Mouse (Mus musculus): ENCODE results near the gene Bach2. TPM values are rescaled to one million over a fixed set of nuclear protein-coding genes. Genes with fewer than 3 reads are reported as not detected.

Gene Bach2
- polyA plus RNA-seq, 1 experiment from 2014 or later: 16.4 TPM

DNA sequence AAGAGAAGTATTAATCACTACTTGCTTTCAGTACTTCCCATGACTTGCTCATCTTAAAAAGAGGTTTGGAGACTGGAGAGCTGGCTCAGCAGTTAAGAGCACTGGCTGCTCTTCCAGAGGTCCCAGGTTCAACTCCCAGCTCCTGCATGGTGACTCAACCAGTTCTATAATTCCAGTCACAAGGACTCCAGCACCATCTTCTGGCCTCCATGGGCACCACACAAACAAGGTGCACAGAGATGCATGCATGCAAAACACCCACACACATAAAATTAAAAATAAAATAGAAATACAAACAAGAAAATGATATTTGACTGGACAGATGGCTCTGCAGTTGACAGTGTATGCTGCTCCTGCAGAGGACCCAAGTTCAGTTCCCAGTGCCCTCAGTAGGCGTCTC is 336.0 kb downstream of the Bach2 start:
- Histone ChIP-seq H3K9me3 (ENCODE audit: control insufficient read depth, low read length) (no peaks in the 10 kb centered on the region), H3K36me3 (ENCODE audit: control insufficient read depth, insufficient read depth, low read length) (no peaks in the 10 kb centered on the region; the same call in 1 of the 2 replicates), H3K4me2 (ENCODE audit: low read depth, severe bottlenecking) (no peak overlapping the region), H3K4me1 (ENCODE audit: control insufficient read depth, insufficient read depth, low read length) (peaks cover 8% of the 10 kb centered on the region; the same call in 1 of the 2 replicates), H3K27ac (replicated peaks; ENCODE audit: low read depth, low read length) (no peak overlapping the region), H3K27me3 (ENCODE audit: control insufficient read depth, insufficient read depth, low read length) (no peaks in the 10 kb centered on the region), H3K4me3 (ENCODE audit: low read depth, low read length) (no peak overlapping the region), H3K9ac (ENCODE audit: low read length) (no peak overlapping the region)
- DNase-seq (ENCODE audit: low spot score) (no peak), ATAC-seq (ENCODE audit: insufficient number of reproducible peaks, low FRiP score, low TSS enrichment, low read depth) (no peak)
- 94% methylated on average over 1 of the region's 1 CpGs for WGBS

DNA sequence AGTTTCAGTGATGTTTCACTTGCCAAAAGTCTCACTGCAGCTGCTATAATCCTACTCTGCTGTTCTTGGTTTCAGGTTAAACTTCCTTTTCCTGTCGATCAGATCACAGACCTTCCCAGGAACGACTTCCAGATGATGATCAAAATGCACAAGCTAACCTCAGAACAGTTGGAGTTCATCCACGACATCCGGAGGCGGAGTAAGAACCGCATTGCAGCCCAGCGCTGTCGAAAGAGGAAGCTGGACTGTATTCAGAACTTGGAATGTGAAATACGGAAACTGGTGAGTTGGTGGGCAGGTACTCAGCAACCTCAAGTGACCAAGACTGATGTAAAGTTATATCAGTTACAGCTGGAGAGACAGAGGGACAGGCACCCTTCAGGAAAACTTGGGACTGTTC is 336.6 kb downstream of the Bach2 start:
- Histone ChIP-seq H3K4me1 (ENCODE audit: control insufficient read depth, insufficient read depth, low read length) (peaks cover 4% of the 10 kb centered on the region; the same call in 1 of the 2 replicates), H3K4me2 (ENCODE audit: low read depth, severe bottlenecking) (no peak overlapping the region), H3K9ac (ENCODE audit: low read length) (no peak overlapping the region), H3K4me3 (ENCODE audit: low read depth, low read length) (no peak overlapping the region), H3K27me3 (ENCODE audit: control insufficient read depth, insufficient read depth, low read length) (no peaks in the 10 kb centered on the region), H3K27ac (replicated peaks; ENCODE audit: low read depth, low read length) (no peak overlapping the region), H3K9me3 (ENCODE audit: control insufficient read depth, low read length) (no peaks in the 10 kb centered on the region), H3K36me3 (ENCODE audit: control insufficient read depth, insufficient read depth, low read length) (peaks cover 3% of the 10 kb centered on the region; the same call in 1 of the 2 replicates)
- no peak for ATAC-seq (ENCODE audit: insufficient number of reproducible peaks, low FRiP score, low TSS enrichment, low read depth)
- 46% methylated on average over 9 of the region's 9 CpGs for WGBS
- DNase-seq (ENCODE audit: low spot score): no peak

DNA sequence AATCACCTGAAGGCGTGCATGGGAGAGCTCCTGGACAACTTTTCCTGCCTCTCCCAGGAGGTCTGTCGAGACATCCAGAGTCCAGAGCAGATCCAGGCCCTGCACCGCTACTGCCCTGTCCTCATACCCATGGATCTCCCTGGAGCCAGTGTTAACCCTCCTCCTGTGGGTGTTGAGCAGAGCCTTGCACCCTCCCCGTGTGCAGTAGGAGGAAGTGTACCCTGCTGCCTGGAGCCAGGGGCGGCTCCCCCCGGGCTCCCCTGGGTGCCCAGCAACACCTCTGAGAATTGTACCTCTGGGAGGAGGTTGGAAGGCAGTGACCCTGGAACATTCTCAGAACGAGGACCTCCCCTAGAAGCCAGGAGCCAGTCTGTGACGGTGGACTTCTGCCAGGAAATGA is 341.2 kb downstream of the Bach2 start:
- Histone ChIP-seq H3K4me3 (ENCODE audit: low read depth, low read length) (no peak overlapping the region), H3K9ac (ENCODE audit: low read length) (no peak overlapping the region), H3K27me3 (ENCODE audit: control insufficient read depth, insufficient read depth, low read length) (no peaks in the 10 kb centered on the region), H3K9me3 (ENCODE audit: control insufficient read depth, low read length) (no peaks in the 10 kb centered on the region), H3K4me1 (ENCODE audit: control insufficient read depth, insufficient read depth, low read length) (no peaks in the 10 kb centered on the region), H3K36me3 (ENCODE audit: control insufficient read depth, insufficient read depth, low read length) (peaks cover 3% of the 10 kb centered on the region; the same call in 1 of the 2 replicates), H3K4me2 (ENCODE audit: low read depth, severe bottlenecking) (no peak overlapping the region), H3K27ac (replicated peaks; ENCODE audit: low read depth, low read length) (no peak overlapping the region)
- ATAC-seq (ENCODE audit: insufficient number of reproducible peaks, low FRiP score, low TSS enrichment, low read depth) (no peak), DNase-seq (ENCODE audit: low spot score) (no peak)
- WGBS: 83% methylated on average over 8 of the region's 8 CpGs

DNA sequence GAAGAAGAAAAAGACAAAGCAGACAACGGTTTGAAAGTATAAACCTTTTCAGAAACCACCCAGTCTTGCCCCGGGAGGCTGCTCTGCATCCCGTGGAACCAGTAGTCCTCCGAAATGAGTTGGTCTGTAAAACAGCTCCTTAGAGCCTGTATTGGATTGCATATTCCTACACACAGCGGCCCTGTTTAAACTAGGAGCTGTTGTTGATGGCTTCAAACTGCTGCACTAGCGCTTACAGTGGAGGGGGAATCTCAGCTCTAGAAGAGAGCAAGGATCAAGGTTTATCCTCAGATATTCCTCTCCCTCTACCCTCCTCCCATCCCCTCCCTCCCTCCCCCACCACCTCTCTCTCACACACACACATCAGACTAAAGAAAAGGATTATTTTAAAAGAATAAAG is 345.6 kb downstream of the Bach2 start:
- Histone ChIP-seq H3K4me3 (ENCODE audit: low read depth, low read length) (no peak overlapping the region), H3K4me2 (ENCODE audit: low read depth, severe bottlenecking) (no peak overlapping the region), H3K9me3 (ENCODE audit: control insufficient read depth, low read length) (no peaks in the 10 kb centered on the region), H3K27ac (replicated peaks; ENCODE audit: low read depth, low read length) (no peak overlapping the region), H3K9ac (ENCODE audit: low read length) (no peak overlapping the region), H3K36me3 (ENCODE audit: control insufficient read depth, insufficient read depth, low read length) (peaks cover 3% of the 10 kb centered on the region; the same call in 1 of the 2 replicates), H3K27me3 (ENCODE audit: control insufficient read depth, insufficient read depth, low read length) (no peaks in the 10 kb centered on the region), H3K4me1 (ENCODE audit: control insufficient read depth, insufficient read depth, low read length) (no peaks in the 10 kb centered on the region)
- DNase-seq (ENCODE audit: low spot score) (no peak), ATAC-seq (ENCODE audit: insufficient number of reproducible peaks, low FRiP score, low TSS enrichment, low read depth) (no peak)
- WGBS: 80% methylated on average over 6 of the region's 6 CpGs

DNA sequence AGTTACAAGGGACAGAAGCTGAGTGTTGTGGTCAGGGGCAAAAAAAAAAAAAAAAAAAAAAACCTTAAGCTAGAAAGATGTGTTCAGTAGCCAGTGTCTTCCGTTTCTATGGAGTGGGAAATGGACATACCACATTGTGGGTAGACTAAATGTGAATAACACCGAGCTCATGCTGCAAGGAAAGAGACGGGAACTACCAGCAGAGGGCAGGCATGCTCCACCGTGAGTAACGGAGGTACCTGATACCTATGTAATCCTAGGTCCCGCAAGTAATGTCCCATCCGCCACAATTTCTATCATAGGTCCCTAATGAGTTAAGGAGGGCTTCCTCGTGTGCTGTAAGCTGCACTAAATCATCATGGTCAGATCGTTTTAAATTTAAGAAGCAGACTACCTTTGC is 348.0 kb downstream of the Bach2 start:
- WGBS: 12% methylated on average over 9 of the region's 9 CpGs

DNA sequence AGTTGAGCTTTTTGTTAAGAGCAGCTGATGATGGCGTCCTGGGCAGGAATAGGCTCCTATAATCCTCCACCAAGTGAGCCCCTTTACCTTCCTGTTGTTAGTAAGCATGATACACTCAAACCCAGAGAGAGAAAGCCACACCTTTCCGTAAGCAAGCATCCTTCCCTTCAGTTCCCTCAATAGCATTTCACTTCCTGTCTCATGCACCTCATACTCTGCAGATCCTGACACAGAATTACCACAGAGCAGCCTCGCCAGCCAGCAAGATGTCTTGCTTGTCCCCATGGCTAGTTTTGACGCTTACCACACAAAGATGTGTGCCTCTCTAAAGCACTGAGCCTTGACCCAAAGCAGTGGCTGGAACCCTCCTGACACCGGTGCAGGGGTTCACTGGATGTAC is 348.9 kb downstream of the Bach2 start:
- H3K9ac ChIP-seq (ENCODE audit: low read length): no peak overlapping the region
- DNase-seq (ENCODE audit: low spot score) (no peak), ATAC-seq (ENCODE audit: insufficient number of reproducible peaks, low FRiP score, low TSS enrichment, low read depth) (no peak)
- no peaks in the 10 kb centered on the region for H3K36me3 ChIP-seq (ENCODE audit: control insufficient read depth, insufficient read depth, low read length)
- H3K4me3 ChIP-seq (ENCODE audit: low read depth, low read length): no peak overlapping the region
- no peak overlapping the region for H3K4me2 ChIP-seq (ENCODE audit: low read depth, severe bottlenecking)
- no peak overlapping the region for H3K27ac ChIP-seq (replicated peaks; ENCODE audit: low read depth, low read length)
- H3K27me3 ChIP-seq (ENCODE audit: control insufficient read depth, insufficient read depth, low read length): no peaks in the 10 kb centered on the region
- no peaks in the 10 kb centered on the region for H3K9me3 ChIP-seq (ENCODE audit: control insufficient read depth, low read length)
- WGBS: 90% methylated on average over 5 of the region's 5 CpGs
- H3K4me1 ChIP-seq (ENCODE audit: control insufficient read depth, insufficient read depth, low read length): no peaks in the 10 kb centered on the region

More for the DNA sequence above, 348.0 kb downstream of the Bach2 start:
- ATAC-seq (ENCODE audit: insufficient number of reproducible peaks, low FRiP score, low TSS enrichment, low read depth) (no peak), DNase-seq (ENCODE audit: low spot score) (peak; percentile 75)
- Histone ChIP-seq H3K36me3 (ENCODE audit: control insufficient read depth, insufficient read depth, low read length) (no peaks in the 10 kb centered on the region), H3K9me3 (ENCODE audit: control insufficient read depth, low read length) (no peaks in the 10 kb centered on the region), H3K4me3 (ENCODE audit: low read depth, low read length) (no peak overlapping the region), H3K27ac (replicated peaks; ENCODE audit: low read depth, low read length) (no peak overlapping the region), H3K9ac (ENCODE audit: low read length) (no peak overlapping the region), H3K4me2 (ENCODE audit: low read depth, severe bottlenecking) (no peak overlapping the region), H3K4me1 (ENCODE audit: control insufficient read depth, insufficient read depth, low read length) (no peaks in the 10 kb centered on the region), H3K27me3 (ENCODE audit: control insufficient read depth, insufficient read depth, low read length) (no peaks in the 10 kb centered on the region)

DNA sequence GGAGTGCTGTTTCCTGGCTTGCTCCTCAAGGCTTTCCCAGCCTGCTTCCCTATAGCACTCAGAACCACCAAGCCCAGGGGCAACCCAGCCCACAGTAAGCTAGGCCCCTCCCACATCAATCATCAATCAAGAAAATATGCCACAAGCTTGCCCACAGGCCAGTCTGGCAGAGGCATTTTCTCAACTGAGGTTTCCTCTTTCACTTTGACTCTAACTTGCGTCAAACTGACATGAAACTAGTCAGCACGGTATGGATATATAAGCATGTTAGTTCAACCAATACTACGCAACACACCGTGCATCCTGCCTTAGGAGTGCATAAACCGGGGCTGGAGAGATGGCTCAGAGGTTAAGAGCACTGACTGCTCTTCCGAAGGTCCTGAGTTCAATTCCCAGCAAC is 349.6 kb downstream of the Bach2 start:
- Histone ChIP-seq H3K9ac (ENCODE audit: low read length) (no peak overlapping the region), H3K4me2 (ENCODE audit: low read depth, severe bottlenecking) (no peak overlapping the region), H3K4me3 (ENCODE audit: low read depth, low read length) (no peak overlapping the region), H3K4me1 (ENCODE audit: control insufficient read depth, insufficient read depth, low read length) (no peaks in the 10 kb centered on the region), H3K27me3 (ENCODE audit: control insufficient read depth, insufficient read depth, low read length) (no peaks in the 10 kb centered on the region), H3K27ac (replicated peaks; ENCODE audit: low read depth, low read length) (no peak overlapping the region), H3K36me3 (ENCODE audit: control insufficient read depth, insufficient read depth, low read length) (no peaks in the 10 kb centered on the region), H3K9me3 (ENCODE audit: control insufficient read depth, low read length) (no peaks in the 10 kb centered on the region)
- 88% methylated on average over 6 of the region's 6 CpGs for WGBS
- DNase-seq (ENCODE audit: low spot score) (no peak), ATAC-seq (ENCODE audit: insufficient number of reproducible peaks, low FRiP score, low TSS enrichment, low read depth) (no peak)

DNA sequence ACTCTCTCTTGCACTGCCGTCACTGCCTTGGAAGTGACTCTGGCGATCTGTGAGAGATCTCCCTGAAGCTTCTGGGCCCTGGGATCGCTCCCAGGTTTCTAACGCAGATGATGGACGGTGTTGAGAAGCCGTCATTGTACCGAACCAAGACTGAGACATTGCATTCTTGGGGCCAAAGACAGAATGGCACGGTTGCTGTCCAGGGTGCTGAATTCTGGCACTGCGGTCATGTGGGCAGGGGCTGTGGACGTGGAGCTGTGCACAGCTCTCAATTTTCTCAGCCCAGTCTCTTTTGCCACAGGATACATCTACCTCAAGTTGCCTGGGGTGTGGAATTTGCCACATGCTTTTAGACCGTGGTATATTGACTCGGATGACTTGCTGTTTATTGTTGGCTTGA is 362.5 kb downstream of the Bach2 start:
- no peaks in the 10 kb centered on the region for H3K36me3 ChIP-seq (ENCODE audit: control insufficient read depth, insufficient read depth, low read length)
- WGBS: 29% methylated on average over 12 of the region's 12 CpGs
- no peak overlapping the region for H3K4me2 ChIP-seq (ENCODE audit: low read depth, severe bottlenecking)
- H3K9ac ChIP-seq (ENCODE audit: low read length): no peak overlapping the region
- ATAC-seq (ENCODE audit: insufficient number of reproducible peaks, low FRiP score, low TSS enrichment, low read depth) (no peak), DNase-seq (ENCODE audit: low spot score) (peak; percentile 88)
- no peaks in the 10 kb centered on the region for H3K4me1 ChIP-seq (ENCODE audit: control insufficient read depth, insufficient read depth, low read length)
- H3K27ac ChIP-seq (replicated peaks; ENCODE audit: low read depth, low read length): no peak overlapping the region
- no peak overlapping the region for H3K4me3 ChIP-seq (ENCODE audit: low read depth, low read length)
- no peaks in the 10 kb centered on the region for H3K27me3 ChIP-seq (ENCODE audit: control insufficient read depth, insufficient read depth, low read length)
- no peaks in the 10 kb centered on the region for H3K9me3 ChIP-seq (ENCODE audit: control insufficient read depth, low read length)

DNA sequence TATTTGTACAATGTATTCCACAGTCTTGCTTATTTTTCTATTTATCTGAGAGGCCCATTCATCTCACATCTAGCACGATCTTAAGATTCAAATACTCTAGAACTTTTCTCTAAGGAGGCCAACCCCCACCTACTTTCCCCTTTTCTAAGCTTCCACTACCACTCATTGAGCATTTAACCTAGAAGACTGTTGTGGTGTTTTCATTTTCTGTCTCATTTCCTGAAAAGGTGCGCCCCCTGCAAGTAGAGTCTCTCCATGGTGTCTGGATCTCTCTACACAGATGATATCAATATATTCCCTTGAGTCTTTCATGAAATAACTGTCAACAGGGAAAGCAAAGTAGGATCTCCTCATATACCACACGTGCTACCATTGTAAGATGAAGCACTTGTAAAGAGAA is 364.1 kb downstream of the Bach2 start, which contains the start of gene Gja10:
Gene Gja10, minus strand, starts transcription at position 101 of the 400 bp plus-strand sequence.
- no peaks in the 10 kb centered on the region for H3K9me3 ChIP-seq (ENCODE audit: control insufficient read depth, low read length)

More for the DNA sequence above, 364.1 kb downstream of the Bach2 start, which contains the start of gene Gja10:
- no peaks in the 10 kb centered on the region for H3K4me1 ChIP-seq (ENCODE audit: control insufficient read depth, insufficient read depth, low read length)
- no peak within 1 kb of the TSS for H3K4me2 ChIP-seq (ENCODE audit: low read depth, severe bottlenecking)
- no peak within 1 kb of the TSS for H3K4me3 ChIP-seq (ENCODE audit: low read depth, low read length)
- H3K36me3 ChIP-seq (ENCODE audit: control insufficient read depth, insufficient read depth, low read length): no peaks in the 10 kb centered on the region
- WGBS: 76% methylated on average over 3 of the region's 3 CpGs
- DNase-seq (ENCODE audit: low spot score) (no peak), ATAC-seq (ENCODE audit: insufficient number of reproducible peaks, low FRiP score, low TSS enrichment, low read depth) (no peak)
- H3K27ac ChIP-seq (replicated peaks; ENCODE audit: low read depth, low read length): no peak within 1 kb of the TSS
- no peak within 1 kb of the TSS for H3K9ac ChIP-seq (ENCODE audit: low read length)
- H3K27me3 ChIP-seq (ENCODE audit: control insufficient read depth, insufficient read depth, low read length): no peaks in the 10 kb centered on the region
